Mouse (Mus musculus) limb, embryonic 10.5 days (tissue): ENCODE data around the gene Smr3a. TPM values are rescaled to one million over a fixed set of nuclear protein-coding genes. Genes with fewer than 3 reads are reported as not detected.

Source experiments
- DNase-seq: peaks from one replicate; pipeline ENCODE4 v3.0.0-alpha.2; 2017; ENCODE audit warnings: low spot score
- H3K27ac ChIP-seq: fragments of 300-500 bp; sonication (generic); 2 replicates; pipeline ENCODE4 v1.5.1; 2016; ENCODE audit warnings: mild to moderate bottlenecking
- H3K27me3 ChIP-seq: fragments of 300-500 bp; sonication (generic); 2 replicates; pipeline ENCODE4 v1.6.1; 2016; ENCODE audit warnings: low read depth, mild to moderate bottlenecking; ENCODE audit not compliant: poor library complexity, severe bottlenecking
- H3K36me3 ChIP-seq: fragments of 300-500 bp; sonication (generic); 2 replicates; pipeline ENCODE4 v1.6.1; 2016; ENCODE audit warnings: mild to moderate bottlenecking, moderate library complexity
- H3K4me1 ChIP-seq: fragments of 300-500 bp; sonication (generic); 2 replicates; pipeline ENCODE4 v1.6.1; 2016
- H3K4me3 ChIP-seq: fragments of 300-500 bp; sonication (generic); 2 replicates; pipeline ENCODE4 v1.5.1; 2016; ENCODE audit warnings: mild to moderate bottlenecking, moderate library complexity
- H3K9me3 ChIP-seq: fragments of 300-500 bp; sonication (generic); replicated peaks from 2 replicates; pipeline ENCODE4 v1.6.1; 2016; ENCODE audit warnings: mild to moderate bottlenecking
- WGBS: fragments of 180-500 bp; shearing (Covaris S2); methylation state at CpG from one replicate; pipeline ENCODE4 v1.1.7; 2016; 5-methylcytosine and 5-hydroxymethylcytosine counted together
- polyA plus RNA-seq: library from polyadenylated mRNA; unstranded; fragments of >200 nt; fragmentation: Nextera tagmentation; extraction: Ambion mirVana; gene quantifications from 2 replicates; pipeline ENCODE4 v1.2.1, GENCODE M21; 2016

Gene Smr3a
- not detected in 2 replicates for polyA plus RNA-seq

DNA sequence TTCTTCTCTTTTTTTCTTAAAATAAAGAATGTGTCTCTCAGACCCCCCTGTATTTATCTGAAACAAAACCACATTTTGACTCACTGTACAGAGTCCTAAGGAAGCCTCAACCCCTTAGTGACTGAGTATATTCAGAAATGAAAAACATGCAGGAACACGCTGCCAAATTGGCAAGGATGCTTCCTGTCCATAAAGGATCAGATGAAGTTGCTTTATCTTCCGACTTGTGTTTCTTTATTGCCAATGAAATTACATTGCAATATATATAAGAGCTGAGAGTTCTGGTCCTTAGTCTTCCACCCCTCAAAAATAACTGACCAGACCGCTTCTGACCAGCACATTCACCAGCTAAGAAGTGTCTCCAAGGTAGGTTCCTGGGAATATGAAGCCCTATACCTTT, at the start of gene Smr3a:
Smr3a (plus strand) TSS at position 301 of the 400 bp plus-strand sequence.
- no peak for DNase-seq
- H3K9me3 ChIP-seq = no peaks in the 10 kb centered on the region
- H3K36me3 ChIP-seq = no peaks in the 10 kb centered on the region
- H3K4me3 ChIP-seq = no peak within 1 kb of the TSS
- H3K27ac ChIP-seq = no peak within 1 kb of the TSS
- H3K4me1 ChIP-seq = no peaks in the 10 kb centered on the region
- no peaks in the 10 kb centered on the region for H3K27me3 ChIP-seq
- WGBS = 91% methylated on average over 3 of the region's 3 CpGs

GRCm38 (mm10) chr5:87969201-87969600, 33.1 kb upstream of the Smr3a start, which contains the start of the genes 2310003L06Rik and Gm28434:
TSS of gene 2310003L06Rik (plus strand) at chr5:87969459.
TSS of gene Gm28434 (plus strand) at chr5:87969517.
- Histone ChIP-seq H3K27me3 (no peaks in the 10 kb centered on the region), H3K4me1 (no peaks in the 10 kb centered on the region), H3K9me3 (no peaks in the 10 kb centered on the region), H3K4me3 (no peak within 1 kb of the TSS), H3K27ac (no peak within 1 kb of the TSS), H3K36me3 (no peaks in the 10 kb centered on the region)
- no peak for DNase-seq
- WGBS = 75% methylated on average over 2 of the region's 2 CpGs

DNA sequence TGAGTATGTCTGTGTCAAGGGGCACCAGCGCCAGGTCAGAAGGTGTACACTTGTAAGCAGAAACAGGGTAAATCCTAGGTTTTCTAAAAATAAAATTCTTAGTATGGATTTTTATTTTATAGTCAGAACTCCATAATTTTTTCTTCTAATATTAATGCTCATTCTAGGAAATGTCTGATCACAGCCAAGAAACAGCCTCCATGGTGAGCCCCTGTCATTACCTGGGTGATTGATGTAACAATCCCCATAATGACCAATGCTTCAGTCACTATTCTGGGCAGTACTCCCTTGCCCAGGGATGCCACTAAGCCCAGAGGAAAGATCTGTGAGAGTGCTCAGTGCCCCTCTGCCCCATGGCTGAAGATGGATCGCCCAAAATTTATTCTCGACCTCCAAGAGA, 23.2 kb upstream of the Smr3a start, which contains the start of gene Cabs1:
Cabs1 (plus strand) TSS at position 301 of the 400 bp plus-strand sequence.
- DNase-seq = no peak

GRCm38 (mm10) chr5:87982468-87983214, 19.7 kb upstream of the Smr3a start:
- WGBS = 66% methylated on average over 3 of the region's 3 CpGs
- Histone ChIP-seq H3K36me3 (no peaks in the 10 kb centered on the region), H3K27ac (no peak overlapping the region), H3K4me3 (no peak overlapping the region), H3K27me3 (no peaks in the 10 kb centered on the region), H3K4me1 (no peaks in the 10 kb centered on the region), H3K9me3 (no peaks in the 10 kb centered on the region)
- no peak for DNase-seq

More for the DNA sequence above, 23.2 kb upstream of the Smr3a start, which contains the start of gene Cabs1:
- H3K36me3 ChIP-seq = no peaks in the 10 kb centered on the region
- H3K4me3 ChIP-seq = no peak within 1 kb of the TSS
- H3K4me1 ChIP-seq = no peaks in the 10 kb centered on the region
- no peaks in the 10 kb centered on the region for H3K9me3 ChIP-seq
- no peaks in the 10 kb centered on the region for H3K27me3 ChIP-seq
- no peak within 1 kb of the TSS for H3K27ac ChIP-seq
- WGBS = 86% methylated on average over 3 of the region's 3 CpGs

GRCm38 (mm10) chr5:88005241-88005640, 2.9 kb downstream of the Smr3a start:
- H3K36me3 ChIP-seq = no peaks in the 10 kb centered on the region
- no peaks in the 10 kb centered on the region for H3K9me3 ChIP-seq
- DNase-seq = no peak
- no peak overlapping the region for H3K4me3 ChIP-seq
- H3K27me3 ChIP-seq = no peaks in the 10 kb centered on the region
- H3K27ac ChIP-seq = no peak overlapping the region
- no peaks in the 10 kb centered on the region for H3K4me1 ChIP-seq

Other genes with a start within 250 kb of the Smr3a start
- gene Csn1s2a, start 228.0 kb upstream of the Smr3a start, polyA plus RNA-seq = not detected in 2 replicates
- not detected in 2 replicates for gene Csn1s2b, start 194.5 kb upstream of the Smr3a start, polyA plus RNA-seq
- gene Prr27, start 176.9 kb upstream of the Smr3a start, polyA plus RNA-seq = not detected in 2 replicates
- not detected in 2 replicates for gene Odam, start 117.5 kb upstream of the Smr3a start, polyA plus RNA-seq
- gene Csn3, start 77.0 kb upstream of the Smr3a start, polyA plus RNA-seq = 0.15 and 0.40 TPM in 2 replicates
- not detected in 2 replicates for gene 2310003L06Rik, start 33.1 kb upstream of the Smr3a start, polyA plus RNA-seq
- not detected in 2 replicates for gene Gm28434, start 33.0 kb upstream of the Smr3a start, polyA plus RNA-seq
- not detected in 2 replicates for gene Cabs1, start 23.1 kb upstream of the Smr3a start, polyA plus RNA-seq
- gene Smr2, start 84.0 kb downstream of the Smr3a start, polyA plus RNA-seq = not detected in 2 replicates
- not detected in 2 replicates for gene Gm11116, start 109.0 kb downstream of the Smr3a start, polyA plus RNA-seq
- gene Gm11115, start 151.6 kb downstream of the Smr3a start, polyA plus RNA-seq = not detected in 2 replicates